Mouse (Mus musculus) T-helper 17 cell (primary cell): ENCODE results near the gene Lcorl.

Source experiments
- in situ Hi-C, 2 experiments: fragments of 300-600 bp; cut with MboI, MseI; formaldehyde crosslinking; loops; 1 replicate in 1 of 2; 2 replicates in 1 of 2; pipeline ENCODE4 v1.15.1; 2025; ENCODE audit warnings: high pct_unique_total_duplicates in 2 of 2

Lcorl gene

DNA sequence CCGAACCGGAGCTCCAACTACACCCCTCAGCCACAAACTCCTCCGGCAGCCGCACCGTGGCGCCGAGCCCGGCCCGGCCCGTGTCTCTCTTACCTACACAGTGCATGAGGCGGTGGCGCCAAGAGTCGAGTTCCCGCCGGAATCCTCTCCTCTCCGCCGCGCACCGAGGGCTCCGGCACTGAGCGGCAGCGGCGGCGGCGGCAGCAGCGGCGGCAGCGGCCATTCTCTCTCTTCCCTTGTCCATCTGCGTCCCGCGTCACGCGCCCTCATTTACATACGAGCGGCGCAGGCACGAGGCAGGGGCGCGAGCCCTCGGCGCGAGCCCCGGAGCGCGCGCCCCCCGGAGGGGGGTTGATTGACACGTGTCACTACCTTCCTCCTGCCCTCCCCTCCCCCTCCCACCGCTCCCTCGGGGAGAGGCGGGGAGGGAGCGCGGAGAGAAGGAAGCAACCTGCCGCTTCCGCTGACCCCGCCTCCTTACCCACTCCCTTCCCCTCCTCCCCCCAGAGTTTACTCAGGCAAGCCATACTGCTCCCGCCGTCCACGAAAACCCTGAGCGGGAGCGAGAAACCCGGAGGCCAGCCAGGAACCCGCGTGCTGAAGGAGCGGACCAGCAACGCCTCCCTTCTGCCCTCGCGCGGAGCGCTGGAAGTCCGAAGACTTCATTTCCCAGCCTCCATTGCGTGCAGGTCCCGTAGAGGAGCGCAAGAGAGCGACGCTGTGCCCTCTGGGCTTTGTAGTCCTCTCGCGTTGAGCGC lies at the start of gene Lcorl:
Gene Lcorl (minus strand): TSS at position 362 of the 758 bp plus-strand sequence.
- in situ Hi-C loops = loop anchor here in 1 of 2 experiments (25.0 kb wide), 1 partner anchor 345 kb away; the partner anchor contains the start of gene Med28

DNA sequence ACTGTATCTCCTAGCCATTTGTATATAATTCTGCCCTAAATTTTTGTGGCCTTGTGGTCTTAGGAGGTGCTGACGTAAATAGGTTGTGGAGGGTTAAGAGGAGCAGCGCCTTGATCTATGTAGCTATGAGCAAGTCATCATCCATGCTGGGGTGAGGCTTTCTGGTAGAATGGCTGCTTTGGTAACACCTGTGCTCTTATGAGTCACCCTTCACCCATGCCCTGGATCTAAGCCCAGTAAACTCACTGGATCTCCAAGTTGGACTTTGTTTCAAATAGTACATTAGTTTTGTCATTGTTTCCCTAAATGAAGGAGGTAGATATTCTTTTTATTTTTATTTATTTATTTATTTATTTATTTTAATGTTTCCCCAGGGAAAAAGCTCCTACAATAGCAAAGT lies 47.3 kb upstream of the Lcorl start:
- in situ Hi-C loops = no loop called here

DNA sequence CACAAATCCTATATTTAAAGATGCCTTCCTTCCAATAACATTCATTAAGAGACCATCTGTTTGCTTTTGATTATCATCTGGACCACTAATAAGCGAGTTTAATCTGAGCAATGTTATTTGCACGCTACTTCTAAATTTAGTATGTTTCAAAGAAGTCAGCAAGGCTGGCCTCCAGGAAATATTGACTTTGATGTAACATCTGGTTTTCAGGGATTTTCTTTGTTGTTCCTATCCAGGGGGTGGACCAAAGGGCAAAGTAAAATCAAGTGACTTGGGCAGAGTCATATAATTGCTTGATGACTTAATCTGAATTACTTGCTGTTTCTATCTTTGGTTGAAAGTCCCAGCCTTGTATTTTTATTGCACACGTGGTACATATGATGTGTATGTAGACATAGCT lies 45.8 kb upstream of the Lcorl start:
- in situ Hi-C loops = no loop called here

- in situ Hi-C loops = no loop called here
Measured at GRCm38 (mm10) chr5:45895362-45895761, 37.9 kb upstream of the Lcorl start.

- in situ Hi-C loops = no loop called here
Measured at GRCm38 (mm10) chr5:45893696-45894095, 36.3 kb upstream of the Lcorl start.

- in situ Hi-C loops = no loop called here
Measured at GRCm38 (mm10) chr5:45876328-45876727, 18.9 kb upstream of the Lcorl start.

DNA sequence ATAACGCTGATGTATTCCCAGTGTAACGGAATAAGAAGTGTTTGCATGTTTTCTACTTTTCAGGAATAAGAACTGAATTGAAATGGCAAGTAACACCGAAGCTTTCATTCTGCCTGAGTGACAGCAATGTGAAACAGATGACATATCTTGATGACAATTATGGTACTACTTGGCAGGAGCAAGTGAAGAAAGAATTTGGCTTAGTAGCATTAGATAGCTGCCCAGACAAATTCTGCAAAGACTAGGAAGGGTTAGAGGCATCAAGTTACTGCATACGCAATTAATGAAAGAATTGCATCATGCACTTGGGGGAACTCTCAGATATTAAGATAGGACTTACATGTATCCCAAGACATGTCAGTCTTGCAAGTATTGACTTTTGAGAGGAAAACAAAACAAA lies 18.1 kb upstream of the Lcorl start:
- in situ Hi-C loops = no loop called here

DNA sequence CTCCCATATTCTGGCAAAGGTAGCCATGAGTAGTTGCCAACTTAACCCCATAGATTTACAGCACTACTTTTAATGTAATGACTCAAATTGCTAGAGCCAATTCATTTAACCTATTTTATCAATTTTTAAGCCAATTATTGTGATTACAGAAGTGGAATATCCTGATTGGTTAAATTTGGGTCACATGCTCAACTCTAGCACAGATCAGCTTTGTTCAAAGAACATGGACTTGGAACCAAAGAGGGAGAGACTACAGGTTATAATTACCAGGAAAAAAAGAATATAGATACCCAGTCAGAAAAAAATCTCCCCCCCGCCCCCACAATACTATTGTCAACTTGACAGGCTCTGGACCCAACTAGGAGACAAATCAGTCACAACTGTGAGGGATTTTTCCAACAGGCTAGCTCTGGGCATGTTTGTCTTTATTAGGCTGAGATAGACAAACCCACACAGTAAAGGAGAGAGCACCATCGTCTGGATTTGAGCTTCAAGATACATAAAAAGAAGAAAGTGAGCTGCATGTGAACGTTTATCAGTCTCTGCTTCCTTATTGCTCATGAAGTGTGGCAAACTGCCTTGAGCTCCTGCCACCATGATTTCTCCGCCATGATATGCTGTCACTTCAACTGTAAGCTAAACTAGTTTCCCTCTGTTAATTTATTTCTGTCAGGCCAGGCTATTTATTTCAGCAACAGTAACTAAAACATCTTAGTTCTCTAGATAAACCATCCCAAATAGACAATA lies 17.0 kb upstream of the Lcorl start:
- in situ Hi-C loops = loop anchor here in 1 of 2 experiments (25.0 kb wide), 1 partner anchor 362 kb away; the partner anchor contains the start of gene Med28

GRCm38 (mm10) chr5:45858368-45858767 lies 953 bp upstream of the Lcorl start:
- in situ Hi-C loops = loop anchor here in 1 of 2 experiments (25.0 kb wide), 1 partner anchor 346 kb away; the partner anchor contains the start of gene Med28

DNA sequence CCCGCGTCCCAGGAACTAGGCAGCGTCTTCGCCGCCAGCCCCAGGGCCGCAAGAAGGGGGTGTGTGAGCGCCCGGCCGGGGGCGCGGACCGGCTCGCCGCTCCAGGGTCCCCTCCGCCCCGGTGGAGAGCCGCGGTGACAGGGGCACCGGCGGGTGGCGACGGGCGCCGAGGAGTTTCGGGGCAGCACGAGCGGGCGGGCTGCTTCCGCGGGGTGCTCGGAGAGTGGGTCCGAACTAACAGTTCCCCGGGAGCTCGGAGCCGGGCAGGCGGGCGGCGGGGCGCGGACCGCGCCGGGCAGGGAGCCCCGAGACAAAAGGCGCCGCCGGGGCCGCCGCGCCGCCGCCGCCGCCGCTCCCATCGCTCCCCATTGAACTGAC lies 550 bp downstream of the Lcorl start:
- in situ Hi-C loops = loop anchor here in 1 of 2 experiments (25.0 kb wide), 1 partner anchor 345 kb away; the partner anchor contains the start of gene Med28

DNA sequence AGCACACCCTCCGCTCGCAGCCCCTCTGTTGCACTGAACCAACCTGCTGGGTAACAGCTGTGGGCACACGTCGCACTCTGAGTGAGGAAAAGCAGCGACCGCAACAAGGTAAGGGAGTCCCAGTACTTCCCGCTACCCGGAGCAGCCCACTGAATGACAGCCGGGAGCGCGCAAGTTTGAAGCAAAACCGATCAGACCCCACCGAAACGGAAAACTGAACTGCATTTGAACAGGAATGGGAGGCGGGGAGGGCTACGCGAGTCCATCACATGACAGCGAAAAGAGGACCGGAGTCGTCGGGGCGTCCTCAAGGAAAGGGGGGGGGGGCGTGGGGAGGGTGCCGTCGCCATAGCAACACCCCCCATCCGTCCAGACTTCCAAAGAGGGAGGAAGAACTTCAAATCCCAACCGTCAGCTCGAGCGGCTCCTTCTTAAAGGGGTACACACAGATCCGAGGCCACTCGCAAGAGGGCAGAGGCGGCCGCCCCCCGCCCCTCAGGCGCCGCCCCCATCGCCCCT lies 1.1 kb downstream of the Lcorl start:
- in situ Hi-C loops = loop anchor here in 1 of 2 experiments (25.0 kb wide), 1 partner anchor 344 kb away; the partner anchor contains the start of gene Med28

- in situ Hi-C loops = loop anchor here in 1 of 2 experiments (25.0 kb wide), 1 partner anchor 343 kb away; the partner anchor contains the start of gene Med28
Measured at GRCm38 (mm10) chr5:45855526-45856302, 1.7 kb downstream of the Lcorl start.

- in situ Hi-C loops = loop anchor here in 1 of 2 experiments (10.0 kb wide), 1 partner anchor 50 kb away; no protein-coding TSS in a partner anchor
Measured at GRCm38 (mm10) chr5:45844723-45845122, 12.7 kb downstream of the Lcorl start.

DNA sequence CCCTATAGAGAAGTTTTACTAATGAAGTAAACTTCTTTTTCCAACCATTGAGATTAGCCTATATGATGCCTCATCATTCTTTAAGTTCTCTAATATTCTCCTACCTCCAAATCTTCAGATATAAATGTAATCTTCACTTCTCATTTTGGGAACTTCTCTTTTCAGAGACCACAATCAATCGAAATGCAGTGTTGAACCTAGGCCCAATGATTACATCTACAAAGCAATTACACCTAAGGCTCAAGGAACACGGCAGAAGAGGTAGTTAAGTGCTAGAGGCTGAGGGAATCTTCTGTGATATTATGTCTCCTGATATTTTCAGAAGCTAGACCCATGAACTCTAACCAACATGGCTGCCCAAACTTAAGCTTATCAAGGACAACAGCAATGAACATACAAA lies 22.3 kb downstream of the Lcorl start:
- in situ Hi-C loops = no loop called here

- in situ Hi-C loops = no loop called here
Measured at GRCm38 (mm10) chr5:45811527-45811926, 45.9 kb downstream of the Lcorl start.

DNA sequence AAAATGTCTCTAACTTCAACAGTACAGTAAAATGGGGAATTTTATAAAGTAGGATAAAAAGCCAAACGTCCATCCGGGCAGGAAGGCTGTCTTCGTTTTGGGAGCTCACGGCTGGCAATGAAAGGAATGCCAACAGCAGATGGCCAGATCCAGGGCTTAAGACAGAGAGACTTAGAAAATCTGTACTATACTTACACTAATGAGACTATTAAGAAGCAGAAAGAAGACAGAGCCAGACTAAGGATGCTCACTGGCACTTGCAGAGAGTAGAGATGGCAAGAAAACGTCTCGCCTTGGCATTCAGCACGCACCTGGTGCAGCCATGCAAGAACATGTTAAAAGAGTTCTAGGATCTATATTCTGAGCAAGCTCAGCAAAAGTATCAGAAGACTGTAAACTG lies 65.6 kb downstream of the Lcorl start:
- in situ Hi-C loops = loop anchor here in 1 of 2 experiments (10.0 to 25.0 kb wide), 3 partner anchors 53 to 1720 kb away; no protein-coding TSS in a partner anchor

DNA sequence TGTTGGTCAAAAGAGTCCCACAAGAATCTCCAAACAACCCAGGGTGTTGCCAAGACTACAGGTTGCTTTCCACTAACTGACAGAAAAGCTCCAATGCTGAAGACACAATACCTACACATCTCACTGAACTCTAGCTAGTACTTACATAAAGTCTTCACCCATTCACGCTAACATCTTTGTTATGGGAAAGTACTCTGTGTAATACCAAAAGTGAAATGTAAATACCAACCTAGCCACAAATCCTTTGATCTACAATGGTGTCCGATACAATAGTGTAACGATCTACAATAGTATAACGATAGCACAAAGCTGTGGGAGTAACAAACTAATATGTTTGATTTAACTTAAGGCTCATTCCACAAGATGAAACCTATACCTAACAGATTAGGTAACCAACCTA lies 67.2 kb downstream of the Lcorl start:
- in situ Hi-C loops = loop anchor here in 1 of 2 experiments (10.0 to 25.0 kb wide), 3 partner anchors 55 to 1722 kb away; no protein-coding TSS in a partner anchor

GRCm38 (mm10) chr5:45757502-45758121 lies 99.8 kb downstream of the Lcorl start:
- in situ Hi-C loops = no loop called here

GRCm38 (mm10) chr5:45737911-45738310 lies 119.5 kb downstream of the Lcorl start:
- in situ Hi-C loops = no loop called here

DNA sequence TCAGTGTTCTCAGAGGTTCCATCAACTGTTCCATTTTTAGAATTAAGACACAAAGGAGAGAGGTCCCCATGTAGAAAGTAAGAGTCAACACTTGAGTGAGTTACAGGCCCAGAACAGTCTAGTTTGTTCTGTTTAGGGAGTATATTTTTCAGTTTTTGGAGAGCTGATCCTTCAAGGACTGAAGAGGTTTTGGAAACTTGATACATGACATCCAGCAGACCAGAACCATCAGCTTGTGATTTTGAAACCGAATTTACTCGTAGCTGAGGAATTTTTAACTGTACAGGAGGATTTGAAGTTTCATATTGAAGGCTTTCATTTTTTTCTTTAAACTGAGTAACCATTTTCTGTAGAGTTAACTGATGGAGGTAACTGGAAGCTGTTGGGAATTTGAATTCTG lies 123.7 kb downstream of the Lcorl start:
- in situ Hi-C loops = no loop called here
